ENCODE assay signal across 15 mouse cellular contexts in the genomic region with DNA sequence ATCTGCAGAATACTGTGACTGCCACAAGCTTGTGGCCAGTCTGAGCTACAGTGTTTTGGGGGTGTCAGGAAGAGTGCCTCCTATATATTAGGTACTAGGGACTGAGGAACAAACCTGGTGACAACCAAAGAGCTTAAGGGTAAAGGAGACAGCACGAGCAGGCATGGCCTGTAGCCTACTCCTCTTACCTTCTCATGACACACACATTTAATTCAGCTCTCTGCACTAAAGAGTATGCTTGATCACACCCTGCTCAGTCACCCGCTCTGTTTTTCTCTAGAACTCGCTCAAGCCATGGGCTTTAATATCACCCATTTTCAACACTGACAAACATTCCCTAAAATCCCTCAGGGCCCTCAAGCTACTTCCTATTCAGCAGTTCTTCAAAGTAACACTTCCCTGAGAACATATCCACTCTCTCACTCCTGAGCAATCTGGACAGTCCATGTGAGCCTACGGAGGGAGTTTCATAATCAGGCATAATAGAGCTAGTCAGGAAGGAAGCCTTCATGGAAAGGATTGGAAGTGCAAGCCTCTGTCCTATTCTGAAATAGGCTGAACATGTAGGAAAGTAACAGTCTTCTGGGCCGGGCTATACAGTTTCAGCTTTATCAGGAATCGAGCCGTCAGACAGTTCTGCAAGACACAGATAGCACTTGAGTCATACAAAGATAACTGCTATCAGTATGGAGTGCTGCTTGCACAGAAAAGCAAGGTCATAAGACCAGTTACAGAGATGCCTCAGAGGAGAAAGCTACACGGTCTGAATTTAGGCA.
A peak's percentile ranks its signal among the peaks of the same experiment; 100 is the strongest.
DNase-seq lines count a peak whose midpoint lies in the region; ATAC-seq and TF ChIP-seq lines count a peak whose summit lies in the region.
"Had no signal": no experiment of that assay in that cellular context is flagged by ENCODE, and none has a peak within 500 bp of the region (broad histone marks: within the 10 kb centered on the region; RNA-seq: fewer than 3 reads in every experiment).

No protein-coding gene starts in this region.

- peak overlapping the region; percentile 54 for H3K4me2 ChIP-seq in liver, postnatal 0 days (ENCODE audit: low read depth, low read length)
- H3K4me2 ChIP-seq: hindbrain, embryonic 15.5 days had no signal

- ATAC-seq in liver, postnatal 0 days = peak; percentile 96
- no peak for ATAC-seq in activated CD4-positive, CD25-positive, alpha-beta regulatory T cell, adult 4 months

- WGBS in heart, embryonic 10.5 days = 28% methylated on average over 8 of the region's 8 CpGs
- WGBS in liver, postnatal 0 days (ENCODE audit: insufficient replicate concordance) = 47% methylated on average over 8 of the region's 8 CpGs

- peaks cover 29% of the 10 kb centered on the region for H3K27me3 ChIP-seq in heart, embryonic 10.5 days (ENCODE audit: insufficient read depth, poor library complexity, severe bottlenecking)
- H3K27me3 ChIP-seq in liver, postnatal 0 days (ENCODE audit: insufficient read depth, low read length) = no peaks in the 10 kb centered on the region
- H3K27me3 ChIP-seq: hindbrain, embryonic 15.5 days had no signal

- peak overlapping the region; percentile 60 for H3K9ac ChIP-seq in liver, postnatal 0 days (replicated peaks)
- H3K9ac ChIP-seq: hindbrain, embryonic 15.5 days had no signal

- peak overlapping the region; percentile 79 for H3K27ac ChIP-seq in heart, embryonic 10.5 days
- peak overlapping the region; percentile 93 for H3K27ac ChIP-seq in liver, postnatal 0 days (ENCODE audit: low read depth)
- H3K27ac ChIP-seq: hindbrain, embryonic 15.5 days had no signal

- H3K4me1 ChIP-seq in heart, embryonic 10.5 days = peaks cover 19% of the 10 kb centered on the region
- peaks cover 20% of the 10 kb centered on the region for H3K4me1 ChIP-seq in liver, postnatal 0 days (ENCODE audit: insufficient read depth)

- no peak for TF ChIP-seq CTCF in liver, postnatal 0 days (IDR thresholded peaks at IDR 0.05; ENCODE audit: low read depth)

- peak; percentile 100 for TF ChIP-seq EP300 in liver, postnatal 0 days (IDR thresholded peaks at IDR 0.05; ENCODE audit: low read depth)

- H3K4me3 ChIP-seq in heart, embryonic 10.5 days = 0 out of 2 replicates have a peak overlapping the region, but pooled peaks have one; percentile 29
- H3K4me3 ChIP-seq in liver, postnatal 0 days (ENCODE audit: low read depth, low read length) = peak overlapping the region; percentile 11; the same call in 1 of the 2 replicates
- H3K4me3 ChIP-seq: hindbrain, embryonic 15.5 days had no signal

- DNase-seq in heart, embryonic 10.5 days (ENCODE audit: low spot score) = peak; percentile 87
- no peak for DNase-seq in heart, postnatal 4 days
- peak; percentile 63 for DNase-seq in spleen, adult 12 weeks (ENCODE audit: low spot score)
- DNase-seq in spleen, adult 18-20 months = no peak
- peak; percentile 52 for DNase-seq in liver, postnatal 0 days
- no peak for DNase-seq in embryo, embryonic 9.5 days (ENCODE audit: extremely low spot score)
- no peak for DNase-seq in layer of hippocampus, adult 8-10 months (ENCODE audit: low spot score in 2 of 2)
- DNase-seq: adrenal gland, adult 2 months; cerebellum, postnatal 25 days; gastrocnemius, postnatal 14 days; kidney, postnatal 14 days; lung, postnatal 36 days; thymus, adult 18-20 months had no signal

- no peaks in the 10 kb centered on the region for H3K9me3 ChIP-seq in heart, embryonic 10.5 days
- no peaks in the 10 kb centered on the region for H3K9me3 ChIP-seq in liver, postnatal 0 days (ENCODE audit: low read length)
- H3K9me3 ChIP-seq: hindbrain, embryonic 15.5 days had no signal

- no peaks in the 10 kb centered on the region for H3K36me3 ChIP-seq in heart, embryonic 10.5 days
- no peaks in the 10 kb centered on the region; the same call in 1 of the 2 replicates for H3K36me3 ChIP-seq in liver, postnatal 0 days (replicated peaks; ENCODE audit: insufficient read depth, low read length)
- H3K36me3 ChIP-seq: hindbrain, embryonic 15.5 days had no signal

Comparison
In these comparisons a context has a peak if more than half of its experiments do, and no peak if none do; other contexts are left out.
1. DNase-seq: peak in heart, embryonic 10.5 days (single experiment), spleen, adult 12 weeks (single experiment) and liver, postnatal 0 days (single experiment); none in heart, postnatal 4 days (single experiment), spleen, adult 18-20 months (0 of 2), embryo, embryonic 9.5 days (single experiment) and layer of hippocampus, adult 8-10 months (0 of 2).